Mouse (Mus musculus): ENCODE data around the gene Nlrx1. TPM values are rescaled to one million over a fixed set of nuclear protein-coding genes. Genes with fewer than 3 reads are reported as not detected.
A peak's percentile ranks its signal among the peaks of the same experiment; 100 is the strongest.

The Nlrx1 gene
- polyA plus RNA-seq, 1 experiment from 2014 or later = 1.3 TPM

DNA sequence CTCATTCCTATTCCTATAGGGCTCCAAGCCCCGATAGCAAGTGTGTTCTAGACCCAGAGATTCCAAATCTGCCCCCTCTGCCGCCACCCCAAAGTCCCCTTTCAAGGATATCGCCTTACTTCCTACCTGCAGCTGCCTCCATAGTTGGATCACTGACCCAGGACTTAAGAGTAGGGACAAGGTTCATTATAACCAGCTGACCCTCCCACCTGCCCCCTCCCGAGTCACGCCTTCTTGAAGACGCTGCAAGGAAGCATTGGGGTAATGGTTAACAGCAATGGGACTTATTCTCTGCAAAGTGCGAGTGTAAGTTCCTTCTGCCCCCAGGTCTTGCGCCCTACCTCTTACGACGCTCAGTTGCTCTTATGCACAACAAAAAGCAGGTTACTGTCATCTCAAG lies 17.1 kb downstream of the Nlrx1 start, which contains the start of gene Pdzd3:
Pdzd3 (minus strand) TSS at position 158 of the 400 bp plus-strand sequence.
- peaks cover 24% of the 10 kb centered on the region for H3K27me3 ChIP-seq
- in situ Hi-C loops (cut with MboI; ENCODE audit: low pct_unique_long_range_greater_than_20kb) = loop anchor here (10.0 kb wide), 1 partner anchor 267 kb away; no protein-coding TSS in a partner anchor
- TF ChIP-seq CTCF (IDR thresholded peaks at IDR 0.05) = no peak
- no peak for DNase-seq (ENCODE audit: low read depth, low spot score)
- CTCF ChIA-PET = interaction anchor here (1.0 kb wide), 1 partner anchor 11 kb away, joined by 3 read pairs; the partner anchor contains the start of gene Ccdc153
- POLR2A ChIA-PET = no interaction called here
- ATAC-seq = no peak

- ChIA-PET POLR2A (no interaction called here), CTCF (no interaction called here)
- ATAC-seq (no peak), DNase-seq (ENCODE audit: low read depth, low spot score) (no peak)
- H3K27me3 ChIP-seq = peaks cover 21% of the 10 kb centered on the region
- no peak for TF ChIP-seq CTCF (IDR thresholded peaks at IDR 0.05)
- in situ Hi-C loops (cut with MboI; ENCODE audit: low pct_unique_long_range_greater_than_20kb) = loop anchor here (10.0 kb wide), 1 partner anchor 266 kb away; no protein-coding TSS in a partner anchor
These were observed 18.0 kb downstream of the Nlrx1 start for GRCm38 (mm10) chr9:44250445-44250844.

- no peak for ATAC-seq
- CTCF ChIA-PET = interaction anchor here (1.2 to 1.5 kb wide), 2 partner anchors 11 to 18 kb away, joined by 4 to 5 read pairs; no protein-coding TSS in a partner anchor
- POLR2A ChIA-PET = no interaction called here
- no peak for DNase-seq (ENCODE audit: low read depth, low spot score)
- TF ChIP-seq CTCF (IDR thresholded peaks at IDR 0.05) = no peak
- in situ Hi-C loops (cut with MboI; ENCODE audit: low pct_unique_long_range_greater_than_20kb) = loop anchor here (10.0 kb wide), 1 partner anchor 265 kb away; no protein-coding TSS in a partner anchor
- peaks cover 17% of the 10 kb centered on the region for H3K27me3 ChIP-seq
These were observed 18.9 kb downstream of the Nlrx1 start for GRCm38 (mm10) chr9:44249181-44250146.

GRCm38 (mm10) chr9:44247907-44248306 lies 20.5 kb downstream of the Nlrx1 start:
- POLR2A ChIA-PET = no interaction called here
- no peak for ATAC-seq
- DNase-seq (ENCODE audit: low read depth, low spot score) = no peak
- in situ Hi-C loops (cut with MboI; ENCODE audit: low pct_unique_long_range_greater_than_20kb) = no loop called here
- no peak for TF ChIP-seq CTCF (IDR thresholded peaks at IDR 0.05)
- CTCF ChIA-PET = interaction anchor here (0.8 to 1.5 kb wide), 2 partner anchors 10 to 20 kb away, joined by 3 to 5 read pairs; no protein-coding TSS in a partner anchor
- peaks cover 14% of the 10 kb centered on the region for H3K27me3 ChIP-seq

- CTCF ChIA-PET = interaction anchor here (1.5 kb wide), 1 partner anchor 13 kb away, joined by 3 read pairs; no protein-coding TSS in a partner anchor
- H3K27me3 ChIP-seq = peaks cover 12% of the 10 kb centered on the region
- ATAC-seq = no peak
- DNase-seq (ENCODE audit: low read depth, low spot score) = no peak
- in situ Hi-C loops (cut with MboI; ENCODE audit: low pct_unique_long_range_greater_than_20kb) = no loop called here
- TF ChIP-seq CTCF (IDR thresholded peaks at IDR 0.05) = no peak
- POLR2A ChIA-PET = no interaction called here
These were observed 24.8 kb downstream of the Nlrx1 start for GRCm38 (mm10) chr9:44243621-44244020.

DNA sequence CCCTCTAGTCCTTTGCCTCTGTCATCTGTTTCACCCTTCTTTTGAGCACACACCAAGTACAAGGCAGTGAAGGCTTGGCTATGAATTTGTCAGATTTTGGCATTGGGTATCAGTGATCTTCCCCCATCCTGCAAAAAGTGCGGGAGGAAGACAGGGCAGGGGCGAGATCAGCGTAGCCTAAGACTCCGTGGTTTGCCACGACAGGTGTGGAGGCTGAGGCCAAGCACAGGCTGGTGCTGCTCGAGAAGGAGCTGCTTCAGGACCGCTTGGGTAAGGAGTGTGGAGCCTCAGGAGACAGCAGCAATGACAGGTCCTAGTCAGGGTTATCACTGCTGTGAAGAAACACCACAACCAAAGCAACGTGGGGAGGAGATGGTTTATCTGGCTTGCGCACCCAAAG lies 27.0 kb downstream of the Nlrx1 start:
- CTCF ChIA-PET = interaction anchor here (0.6 kb wide), 1 partner anchor 89 kb away, joined by 3 read pairs; no protein-coding TSS in a partner anchor
- no peaks in the 10 kb centered on the region for H3K27me3 ChIP-seq
- TF ChIP-seq CTCF (IDR thresholded peaks at IDR 0.05) = no peak
- DNase-seq (ENCODE audit: low read depth, low spot score) = no peak
- POLR2A ChIA-PET = no interaction called here
- ATAC-seq = no peak
- in situ Hi-C loops (cut with MboI; ENCODE audit: low pct_unique_long_range_greater_than_20kb) = no loop called here

- H3K27me3 ChIP-seq = no peaks in the 10 kb centered on the region
- in situ Hi-C loops (cut with MboI; ENCODE audit: low pct_unique_long_range_greater_than_20kb) = no loop called here
- DNase-seq (ENCODE audit: low read depth, low spot score) (no peak), ATAC-seq (no peak)
- no peak for TF ChIP-seq CTCF (IDR thresholded peaks at IDR 0.05)
- POLR2A ChIA-PET = no interaction called here
- CTCF ChIA-PET = interaction anchor here (0.9 kb wide), 2 partner anchors 11 to 12 kb away, joined by 3 read pairs; no protein-coding TSS in a partner anchor
These were observed 27.5 kb downstream of the Nlrx1 start for GRCm38 (mm10) chr9:44240911-44241310.

- no peaks in the 10 kb centered on the region for H3K27me3 ChIP-seq
- POLR2A ChIA-PET = no interaction called here
- DNase-seq (ENCODE audit: low read depth, low spot score) (no peak), ATAC-seq (no peak)
- CTCF ChIA-PET = interaction anchor here (0.9 to 1.0 kb wide), 3 partner anchors 12 to 17 kb away, joined by 3 to 4 read pairs (median 3); no protein-coding TSS in a partner anchor
- TF ChIP-seq CTCF (IDR thresholded peaks at IDR 0.05) = no peak
- in situ Hi-C loops (cut with MboI; ENCODE audit: low pct_unique_long_range_greater_than_20kb) = no loop called here
These were observed 28.0 kb downstream of the Nlrx1 start, which contains the start of gene Ccdc153 for GRCm38 (mm10) chr9:44240399-44240798. TSS of gene Ccdc153 (plus strand) at chr9:44240676.

GRCm38 (mm10) chr9:44239447-44239846 lies 29.0 kb downstream of the Nlrx1 start:
- POLR2A ChIA-PET = no interaction called here
- in situ Hi-C loops (cut with MboI; ENCODE audit: low pct_unique_long_range_greater_than_20kb) = loop anchor here (10.0 kb wide), 1 partner anchor 115 kb away; no protein-coding TSS in a partner anchor
- CTCF ChIA-PET = interaction anchor here (1.0 kb wide), 1 partner anchor 18 kb away, joined by 4 read pairs; no protein-coding TSS in a partner anchor
- peak; percentile 87 for TF ChIP-seq CTCF (IDR thresholded peaks at IDR 0.05)
- no peaks in the 10 kb centered on the region for H3K27me3 ChIP-seq
- no peak for DNase-seq (ENCODE audit: low read depth, low spot score)
- ATAC-seq = no peak

- in situ Hi-C loops (cut with MboI; ENCODE audit: low pct_unique_long_range_greater_than_20kb) = loop anchor here (10.0 kb wide), 1 partner anchor 114 kb away; no protein-coding TSS in a partner anchor
- CTCF ChIA-PET = interaction anchor here (1.3 to 1.5 kb wide), 3 partner anchors 10 to 17 kb away, joined by 3 to 5 read pairs (median 3); no protein-coding TSS in a partner anchor
- POLR2A ChIA-PET = no interaction called here
- no peaks in the 10 kb centered on the region for H3K27me3 ChIP-seq
- ATAC-seq (no peak), DNase-seq (ENCODE audit: low read depth, low spot score) (no peak)
- no peak for TF ChIP-seq CTCF (IDR thresholded peaks at IDR 0.05)
These were observed 29.8 kb downstream of the Nlrx1 start for GRCm38 (mm10) chr9:44238501-44239190.

Measured in Patski (cell line).